Mouse (Mus musculus) T-cell, adult 2 months (primary cell): ENCODE results near the gene Ankrd6.

Experiments used
- DNase-seq: peaks from one replicate; pipeline ENCODE4 v3.0.0; 2022; ENCODE audit warnings: low spot score

Ankrd6 gene

GRCm38 (mm10) chr4:32860184-32860965 lies 90.3 kb downstream of the Ankrd6 start:
- no peak for DNase-seq

- no peak for DNase-seq
Observed at GRCm38 (mm10) chr4:32855580-32855979, 95.1 kb downstream of the Ankrd6 start.

GRCm38 (mm10) chr4:32854956-32855355 lies 95.7 kb downstream of the Ankrd6 start:
- no peak for DNase-seq

- DNase-seq, result no peak
Observed at GRCm38 (mm10) chr4:32853609-32854188, 96.9 kb downstream of the Ankrd6 start.

- DNase-seq, result no peak
Observed at GRCm38 (mm10) chr4:32852819-32853218, 97.8 kb downstream of the Ankrd6 start.

GRCm38 (mm10) chr4:32852294-32852693 lies 98.3 kb downstream of the Ankrd6 start:
- no peak for DNase-seq

DNA sequence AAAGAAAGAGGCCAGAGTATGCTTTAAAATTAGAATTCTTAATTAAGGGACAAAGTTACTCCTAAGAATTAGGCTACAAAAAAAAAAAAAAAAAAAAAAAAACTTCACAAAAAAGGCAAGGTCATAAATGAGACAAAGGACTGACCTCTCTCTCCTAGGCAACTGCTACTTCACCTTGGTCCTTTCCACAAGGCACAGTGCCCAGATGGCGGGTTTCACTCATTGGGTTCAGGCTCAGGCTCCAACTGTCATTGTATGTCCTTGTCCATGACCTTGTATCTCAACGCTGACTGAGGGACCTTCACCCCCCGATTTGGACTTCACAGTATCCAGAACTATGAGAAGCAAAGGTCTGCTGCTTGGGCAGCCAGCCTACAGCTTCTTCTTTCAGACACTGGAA lies 112.2 kb downstream of the Ankrd6 start:
- no peak for DNase-seq

DNA sequence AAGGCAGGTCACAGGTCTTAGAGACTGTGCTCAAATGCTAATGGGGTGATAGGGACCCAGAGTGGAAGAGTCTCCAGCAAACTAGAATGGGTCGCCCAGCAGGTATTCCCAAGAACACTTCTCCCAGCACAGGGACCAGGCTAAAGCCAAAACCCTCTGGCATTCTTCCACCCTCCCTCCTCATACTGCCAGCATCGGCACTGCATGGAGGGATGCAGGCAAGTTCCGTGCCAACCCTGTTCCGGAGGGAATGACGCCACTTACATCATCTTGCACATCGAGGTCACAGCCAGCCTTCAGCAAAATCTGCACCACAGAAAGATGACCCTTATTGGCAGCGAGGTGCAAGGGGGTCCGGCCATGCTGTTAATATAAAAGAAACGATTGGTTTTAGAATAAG lies 114.6 kb downstream of the Ankrd6 start:
- no peak for DNase-seq

- no peak for DNase-seq
Observed at GRCm38 (mm10) chr4:32834541-32834940, 116.1 kb downstream of the Ankrd6 start.

- no peak for DNase-seq
Observed at GRCm38 (mm10) chr4:32833494-32834282, 117.0 kb downstream of the Ankrd6 start.

- no peak for DNase-seq
Observed at GRCm38 (mm10) chr4:32829316-32829715, 121.3 kb downstream of the Ankrd6 start.

- DNase-seq, result no peak
Observed at GRCm38 (mm10) chr4:32828385-32829077, 122.1 kb downstream of the Ankrd6 start.

DNA sequence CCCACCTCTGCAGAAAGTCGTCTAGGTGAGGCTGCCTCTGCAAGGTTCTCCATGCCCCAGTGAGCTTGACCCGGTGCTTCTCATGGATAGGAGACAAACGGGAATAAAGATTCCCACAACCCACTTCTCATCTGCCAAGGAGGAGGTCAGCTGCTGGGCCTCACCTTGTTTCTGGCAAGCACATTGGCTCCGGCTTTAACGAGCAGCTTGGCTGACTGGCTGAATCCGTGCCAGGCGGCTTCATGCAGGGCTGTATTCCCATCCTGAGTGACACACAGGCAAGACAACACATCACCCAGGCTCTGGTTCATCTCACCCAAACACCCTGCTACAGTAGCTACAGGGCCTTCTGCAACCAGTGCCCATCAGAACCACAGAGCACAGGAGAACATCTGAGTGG lies 123.7 kb downstream of the Ankrd6 start:
- no peak for DNase-seq

DNA sequence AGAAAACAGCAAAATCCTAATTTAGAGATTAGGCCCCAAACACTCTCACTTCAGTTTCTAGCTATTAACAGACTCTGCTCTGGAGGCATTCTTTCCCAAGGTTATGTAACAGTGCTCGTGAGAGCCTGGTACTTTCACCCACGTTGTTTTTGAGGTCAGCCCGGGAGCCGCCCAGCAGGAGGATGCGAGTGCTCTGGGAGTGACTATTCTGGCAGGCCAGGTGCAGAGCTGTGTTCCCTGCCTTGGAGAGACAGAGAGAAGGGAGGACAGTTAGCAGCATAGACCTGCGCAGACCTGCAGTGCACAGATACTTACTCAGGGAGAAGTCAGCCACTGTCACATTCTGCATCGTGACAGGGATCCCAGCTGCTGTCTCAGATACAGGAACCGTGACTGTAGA lies 126.4 kb downstream of the Ankrd6 start:
- DNase-seq, result no peak

DNA sequence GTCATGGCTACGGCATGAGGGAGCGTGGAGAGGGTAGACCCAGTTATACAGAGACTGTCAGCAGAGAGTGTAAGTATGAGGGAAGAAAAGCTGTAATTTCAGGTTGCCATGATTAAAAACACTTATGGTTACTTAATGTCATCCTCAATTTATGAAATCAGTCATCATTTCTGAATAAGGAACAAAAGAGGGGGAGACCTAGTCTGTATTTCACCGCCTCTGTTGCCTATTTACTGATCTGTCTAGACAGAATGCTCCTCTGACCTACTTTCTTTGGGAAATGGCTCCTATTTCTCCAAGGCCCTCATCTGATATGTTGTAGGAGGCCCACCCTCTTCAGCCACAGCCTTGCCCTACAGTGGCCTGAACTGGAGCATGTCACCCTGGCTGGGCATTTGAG lies 130.0 kb downstream of the Ankrd6 start:
- DNase-seq, result no peak

- no peak for DNase-seq
Observed at GRCm38 (mm10) chr4:32817478-32817877, 133.2 kb downstream of the Ankrd6 start.

DNA sequence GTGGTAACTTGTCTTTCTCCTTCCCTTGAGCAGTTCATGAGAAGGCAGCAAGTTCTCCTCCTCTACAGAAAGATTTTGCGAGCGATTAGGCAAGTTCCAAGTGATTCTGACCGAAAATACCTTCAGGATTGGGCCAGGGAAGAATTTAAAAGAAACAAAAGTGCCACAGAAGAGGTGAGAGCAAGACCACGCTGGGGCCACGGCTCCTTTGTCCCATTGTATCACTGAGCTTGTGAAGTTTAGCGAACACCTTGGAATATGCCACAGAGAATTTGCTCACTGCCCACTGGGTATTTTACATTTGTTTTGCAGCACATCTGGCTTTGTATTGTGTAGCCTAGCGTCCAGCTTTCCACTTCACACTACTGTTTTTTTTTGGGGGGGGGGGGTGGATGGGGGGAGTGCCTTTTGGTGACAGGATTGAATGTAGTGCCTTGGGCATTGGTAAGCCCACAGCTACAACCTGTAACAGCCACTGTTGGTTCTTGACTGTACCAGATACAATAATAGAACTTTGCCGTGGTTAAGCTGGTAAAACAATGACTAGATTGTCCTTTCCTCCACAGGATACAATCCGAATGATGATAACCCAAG lies 150.0 kb downstream of the Ankrd6 start:
- DNase-seq, result no peak

GRCm38 (mm10) chr4:32799966-32800576 lies 150.6 kb downstream of the Ankrd6 start, which contains the start of gene Lyrm2:
Gene Lyrm2 (plus strand): TSS chr4:32800253.
- peak; percentile 84 for DNase-seq

GRCm38 (mm10) chr4:32798976-32799375 lies 151.7 kb downstream of the Ankrd6 start:
- DNase-seq, result no peak

DNA sequence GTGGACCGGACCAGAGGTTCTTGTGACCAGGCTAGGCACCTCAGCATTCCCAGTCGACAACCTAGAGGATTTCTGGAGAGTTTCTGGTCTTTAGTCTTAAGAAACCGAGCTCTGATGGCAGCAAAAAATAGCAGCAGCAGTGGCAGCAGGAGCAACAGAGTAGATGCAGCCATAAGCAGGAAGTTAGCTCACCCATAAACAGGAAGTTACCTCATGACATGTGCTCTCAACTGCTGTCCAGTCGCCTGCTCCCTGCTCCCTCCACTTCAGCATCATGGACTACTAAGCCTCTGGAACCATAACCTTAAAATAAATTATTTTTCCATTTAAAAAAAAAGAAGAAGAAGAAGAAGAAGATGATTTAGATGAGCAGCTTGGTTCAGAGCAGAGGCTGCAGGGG lies 161.6 kb downstream of the Ankrd6 start:
- DNase-seq, result no peak

DNA sequence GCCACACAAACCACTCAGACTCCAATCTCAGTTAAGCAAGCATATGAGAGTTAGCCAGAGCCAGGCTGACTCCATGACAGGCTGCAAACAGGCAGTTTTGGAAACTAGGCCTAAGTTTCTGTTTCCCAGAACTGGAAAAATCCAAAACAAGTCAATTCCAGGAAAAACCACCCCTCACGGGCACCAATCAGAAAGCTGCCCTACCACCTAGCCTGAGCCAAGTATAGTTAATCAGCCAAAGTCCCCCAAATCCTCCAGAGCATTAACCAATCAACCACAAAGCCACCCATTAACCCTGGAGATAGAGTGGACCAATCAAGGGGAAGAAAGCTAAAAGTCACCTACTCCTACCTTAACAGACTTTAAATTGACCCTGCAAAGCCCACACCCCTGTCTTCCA lies 163.5 kb downstream of the Ankrd6 start:
- no peak for DNase-seq

DNA sequence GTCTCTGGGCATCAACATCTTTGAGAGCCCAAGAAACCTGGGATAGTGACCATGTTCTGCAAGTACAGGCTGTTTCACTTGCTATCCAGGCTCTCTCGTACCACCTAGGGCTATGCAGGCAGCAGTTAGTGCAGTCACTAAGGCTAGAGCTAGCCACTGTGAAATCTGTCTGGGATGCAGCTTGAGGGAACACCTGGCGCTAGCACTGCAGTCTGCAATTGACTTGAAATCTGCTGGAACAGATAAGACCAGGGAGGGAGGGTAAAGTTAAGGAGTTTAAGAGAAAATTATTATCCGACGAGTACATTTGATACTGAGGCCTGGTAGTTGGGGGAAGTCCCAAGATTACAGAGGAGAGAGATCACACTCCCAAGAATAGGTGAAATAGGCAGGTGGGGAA lies 170.6 kb downstream of the Ankrd6 start:
- DNase-seq, result no peak
